Mouse (Mus musculus) liver, embryonic 14.5 days (tissue): ENCODE data around the gene Olfr960.

ENCODE experiments used
- CTCF ChIP-seq: IDR thresholded peaks from 2 replicates; pipeline ENCODE4 v1.5.1; 2016; ENCODE audit warnings: antibody characterized with exemption, low read depth, control low read depth
- EP300 ChIP-seq: IDR thresholded peaks from 2 replicates; pipeline ENCODE4 v1.6.1; 2016; ENCODE audit warnings: antibody characterized with exemption, low read depth

GRCm38 (mm10) chr9:39611953-39612352 lies 9.2 kb upstream of the Olfr960 start:
- TF ChIP-seq CTCF (no peak), EP300 (no peak)
